Mouse (Mus musculus): Measurements from ENCODE around the gene Nr1h4.

Nr1h4 gene

DNA sequence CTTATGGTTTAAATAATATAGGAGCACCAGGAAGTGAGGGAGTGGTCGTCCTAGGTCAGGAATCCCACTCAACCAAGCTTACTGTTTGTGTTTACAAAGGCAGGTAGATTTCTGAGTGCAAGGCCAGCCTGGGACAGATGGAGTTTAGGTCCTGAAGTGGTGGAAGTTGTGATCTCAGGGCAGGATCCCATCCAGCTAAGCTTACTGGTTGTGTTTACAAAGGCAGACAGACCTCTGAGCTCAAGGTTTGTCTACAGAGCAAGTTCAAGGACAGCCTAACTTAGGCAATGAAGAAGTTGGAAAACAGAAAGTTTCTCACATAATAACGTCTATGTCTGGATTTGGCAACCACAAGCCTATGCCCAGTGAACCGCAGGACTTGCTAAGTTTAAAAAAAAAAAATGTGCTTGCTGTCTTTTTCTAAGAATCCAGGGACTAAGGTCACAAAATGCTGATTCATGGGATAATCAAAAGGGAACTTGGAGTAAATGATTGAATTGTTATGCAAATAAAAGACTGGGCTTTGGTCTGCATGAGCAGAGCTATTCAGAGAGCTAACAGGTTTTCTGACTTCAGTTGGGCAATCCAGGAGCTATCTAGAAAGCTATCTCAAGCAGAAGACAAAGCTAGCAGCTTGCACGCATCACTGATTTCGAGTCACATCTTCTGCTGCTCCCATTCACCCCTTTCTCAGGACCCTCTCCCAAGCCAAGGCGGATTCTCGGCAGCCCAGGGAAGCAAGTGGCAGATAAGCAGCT lies 62.6 kb downstream of the Nr1h4 start:
- DNase-seq = no peak

GRCm38 (mm10) chr10:89464760-89465405 lies 68.5 kb downstream of the Nr1h4 start:
- no peak for DNase-seq

DNA sequence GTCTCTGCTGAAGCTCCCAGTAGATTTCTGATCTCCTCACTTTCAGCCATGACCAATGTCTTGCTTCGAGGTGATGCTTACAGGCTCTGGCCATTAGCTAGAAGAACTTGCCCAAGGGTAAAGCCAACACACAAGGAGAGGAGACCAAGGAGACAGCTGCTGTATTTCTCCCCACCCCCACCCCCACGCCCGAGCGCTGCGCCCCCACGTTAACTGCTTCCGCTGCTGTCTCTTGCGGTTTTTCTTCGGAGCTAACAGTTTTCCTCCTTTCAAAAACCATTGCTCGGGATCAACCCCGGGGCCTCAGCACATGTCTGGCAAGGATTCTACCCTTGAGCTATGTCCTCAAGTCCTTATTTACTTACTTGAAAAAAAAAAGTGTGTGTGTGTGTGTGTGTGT lies 70.5 kb downstream of the Nr1h4 start:
- DNase-seq = no peak

GRCm38 (mm10) chr10:89461856-89462507 lies 71.4 kb downstream of the Nr1h4 start:
- peak; percentile 87 for DNase-seq

- DNase-seq = no peak
These were observed 72.4 kb downstream of the Nr1h4 start for GRCm38 (mm10) chr10:89460972-89461371.

- DNase-seq = no peak
These were observed 74.6 kb downstream of the Nr1h4 start for GRCm38 (mm10) chr10:89458770-89459169.

- peak; percentile 28 for DNase-seq
These were observed 79.6 kb downstream of the Nr1h4 start for GRCm38 (mm10) chr10:89453794-89454193.

GRCm38 (mm10) chr10:89453068-89453641 lies 80.2 kb downstream of the Nr1h4 start:
- no peak for DNase-seq

DNA sequence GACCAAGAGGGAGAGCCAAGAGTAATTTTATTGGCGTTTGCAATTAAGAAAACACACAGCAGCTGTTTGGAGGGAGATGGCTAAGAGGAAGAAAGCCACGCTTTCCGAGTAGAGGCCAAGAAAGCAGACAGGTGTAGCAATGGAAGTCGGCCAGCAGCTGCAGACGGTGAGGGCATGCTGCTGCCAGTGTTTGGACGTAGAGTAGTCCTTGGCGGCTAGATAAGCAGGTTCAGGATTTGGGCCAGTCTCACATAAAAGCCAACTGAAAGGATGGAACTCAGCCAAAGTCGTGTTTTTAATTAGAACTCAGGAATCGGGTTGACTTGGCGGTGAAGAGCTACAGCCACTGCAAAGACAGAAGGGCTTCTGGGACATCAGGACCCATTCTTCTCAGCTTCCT lies 83.0 kb downstream of the Nr1h4 start:
- peak; percentile 27 for DNase-seq

- no peak for DNase-seq
These were observed 89.0 kb downstream of the Nr1h4 start for GRCm38 (mm10) chr10:89444381-89444780.

- DNase-seq = peak; percentile 85
These were observed 89.7 kb downstream of the Nr1h4 start, which contains the start of gene Gas2l3 for GRCm38 (mm10) chr10:89443623-89444151. Gene Gas2l3 (minus strand): TSS chr10:89443967.

- peak; percentile 20 for DNase-seq
These were observed 90.2 kb downstream of the Nr1h4 start for GRCm38 (mm10) chr10:89443115-89443622.

DNA sequence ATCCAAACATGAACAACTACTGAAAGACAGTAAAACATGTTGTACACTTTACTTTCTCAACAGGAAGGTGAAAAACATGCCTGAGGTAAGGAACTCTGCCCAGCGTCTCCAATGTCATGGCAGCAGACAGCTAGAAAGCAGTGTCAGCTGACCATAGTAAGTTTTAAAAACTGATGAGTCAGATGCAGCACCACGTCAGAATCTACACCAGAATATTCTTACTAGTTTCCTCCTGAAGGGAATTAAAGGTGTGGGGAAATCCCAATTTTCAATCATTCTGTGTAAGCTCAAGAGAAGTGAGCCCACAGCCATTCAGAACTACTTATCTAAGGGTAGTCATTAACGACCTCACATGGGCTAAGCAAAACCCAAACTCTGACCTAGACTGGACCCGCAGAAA lies 90.7 kb downstream of the Nr1h4 start:
- no peak for DNase-seq

DNA sequence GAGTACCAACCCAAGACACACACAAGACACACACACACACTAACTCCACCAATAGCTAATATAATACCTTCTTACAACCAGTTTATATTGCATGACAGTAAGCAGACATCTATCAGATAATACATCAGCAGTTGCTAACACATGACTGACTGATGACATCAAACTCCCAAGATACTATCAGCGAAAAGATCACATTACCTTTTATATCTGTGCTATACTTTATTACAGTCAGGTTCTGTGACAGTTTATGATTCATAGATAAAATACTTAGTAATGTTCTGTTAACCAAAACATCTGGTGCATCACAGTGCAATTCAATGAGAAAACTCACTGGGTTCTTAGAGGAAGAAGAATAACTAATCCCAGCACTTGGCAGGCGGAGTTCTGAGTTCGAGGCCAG lies 91.4 kb downstream of the Nr1h4 start:
- no peak for DNase-seq

GRCm38 (mm10) chr10:89439380-89439779 lies 94.0 kb downstream of the Nr1h4 start:
- DNase-seq = no peak

- no peak for DNase-seq
These were observed 95.4 kb downstream of the Nr1h4 start for GRCm38 (mm10) chr10:89437996-89438395.

DNA sequence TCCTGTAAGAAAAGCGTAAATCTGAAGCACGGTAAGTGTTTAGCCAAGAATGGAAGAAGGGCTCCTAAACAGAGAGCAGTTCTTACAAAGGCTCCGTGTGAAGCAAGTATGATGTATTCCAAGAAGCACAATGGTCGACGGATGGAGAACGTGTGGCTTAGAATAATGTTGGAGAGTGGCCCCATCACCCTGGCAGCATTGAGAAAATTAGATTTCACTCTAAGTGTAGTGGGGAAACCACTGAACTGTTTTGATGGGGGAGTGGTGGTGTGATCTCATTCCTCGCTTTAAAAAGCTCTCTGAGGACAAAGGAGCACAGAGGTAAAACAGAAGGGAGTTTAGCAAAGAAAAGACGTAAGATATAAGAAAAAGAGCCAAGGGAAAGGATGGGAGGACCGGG lies 95.9 kb downstream of the Nr1h4 start:
- no peak for DNase-seq

DNA sequence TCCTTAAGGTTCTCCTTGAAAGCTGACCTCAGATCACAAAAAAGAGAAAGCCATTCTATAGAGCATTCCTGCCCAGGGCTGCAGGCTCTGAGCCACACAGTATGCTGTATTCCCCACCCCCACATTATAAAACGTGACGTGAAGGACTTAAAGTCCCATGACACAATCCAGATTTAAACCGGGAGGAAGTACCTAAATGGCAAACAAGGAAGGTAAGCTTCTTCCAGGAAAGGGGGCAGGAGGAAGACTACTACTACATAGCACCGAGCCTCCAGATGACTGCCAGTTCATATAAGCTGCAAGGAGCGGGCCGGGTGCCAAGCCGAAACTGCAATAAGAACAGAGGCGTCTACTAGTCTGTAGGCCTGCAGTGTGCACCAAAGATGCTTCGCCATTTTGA lies 97.5 kb downstream of the Nr1h4 start:
- no peak for DNase-seq

- DNase-seq = no peak
These were observed 98.0 kb downstream of the Nr1h4 start for GRCm38 (mm10) chr10:89435413-89435812.

DNA sequence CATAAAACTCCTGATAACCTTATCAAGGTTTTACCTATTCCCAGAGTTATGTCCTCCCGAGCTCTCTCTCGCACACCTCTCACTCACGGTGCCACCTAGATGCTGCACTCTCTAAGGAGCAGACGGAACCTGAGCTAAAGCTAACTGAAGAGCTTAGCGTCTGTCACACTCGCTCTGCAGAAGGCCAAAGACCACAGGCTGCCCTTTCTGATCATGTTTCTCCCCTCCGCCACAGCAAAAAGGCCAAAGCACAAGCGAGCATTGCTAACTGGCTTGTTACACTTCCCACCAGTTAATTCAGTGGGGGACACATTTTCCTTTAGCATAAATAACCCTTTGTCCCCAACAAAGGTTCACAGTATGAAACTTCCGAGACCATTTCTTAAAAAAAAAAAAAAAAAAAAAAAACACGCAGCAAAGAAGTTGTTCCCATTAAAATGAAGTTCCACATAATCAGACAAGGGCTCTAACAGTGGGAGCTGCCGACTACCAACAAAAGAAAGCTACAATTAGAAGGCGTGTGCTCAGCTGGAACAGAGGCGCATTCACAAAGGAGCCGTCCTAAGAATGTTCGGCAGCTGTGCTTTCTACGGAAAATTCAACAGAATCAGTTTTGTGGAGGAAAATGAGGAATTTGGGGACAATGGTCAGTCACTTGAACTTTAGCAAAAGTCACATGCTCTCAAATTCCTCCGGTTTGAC lies 98.7 kb downstream of the Nr1h4 start:
- no peak for DNase-seq

GRCm38 (mm10) chr10:89432743-89433142 lies 100.6 kb downstream of the Nr1h4 start:
- no peak for DNase-seq

- no peak for DNase-seq
These were observed 102.6 kb downstream of the Nr1h4 start for GRCm38 (mm10) chr10:89430751-89431150.
